Mouse (Mus musculus): ENCODE results near the gene Scai.
"Not testable (repeated sequence)": the region's sequence is repeated elsewhere in the genome, so short reads cannot be mapped to it uniquely, and the experiment has no call there.

The Scai gene

GRCm38 (mm10) chr2:39129526-39130326 is 60.8 kb downstream of the Scai start:
- no peak for DNase-seq

GRCm38 (mm10) chr2:39124167-39124566 is 66.4 kb downstream of the Scai start:
- DNase-seq = no peak

DNA sequence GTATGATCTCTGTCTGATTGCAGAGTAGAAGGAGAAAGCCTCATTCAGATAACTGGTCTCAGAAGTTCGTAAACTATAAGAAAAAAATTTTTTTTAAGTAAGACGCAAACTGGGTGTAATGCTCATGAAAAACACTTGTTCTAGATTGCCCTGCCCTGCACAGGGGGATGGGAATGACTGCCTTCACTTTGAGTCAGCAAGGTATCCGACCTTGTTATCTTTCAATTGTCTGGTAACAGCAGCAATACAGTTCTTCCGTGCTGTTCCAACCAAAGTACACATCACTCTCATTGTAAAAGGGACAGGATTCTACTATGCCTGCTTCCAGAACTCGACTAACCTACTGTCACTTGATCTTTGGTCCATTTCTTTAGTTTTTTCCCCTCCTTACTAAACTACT is 69.4 kb downstream of the Scai start:
- DNase-seq = no peak

GRCm38 (mm10) chr2:39116583-39116982 is 74.0 kb downstream of the Scai start:
- no peak for DNase-seq

DNA sequence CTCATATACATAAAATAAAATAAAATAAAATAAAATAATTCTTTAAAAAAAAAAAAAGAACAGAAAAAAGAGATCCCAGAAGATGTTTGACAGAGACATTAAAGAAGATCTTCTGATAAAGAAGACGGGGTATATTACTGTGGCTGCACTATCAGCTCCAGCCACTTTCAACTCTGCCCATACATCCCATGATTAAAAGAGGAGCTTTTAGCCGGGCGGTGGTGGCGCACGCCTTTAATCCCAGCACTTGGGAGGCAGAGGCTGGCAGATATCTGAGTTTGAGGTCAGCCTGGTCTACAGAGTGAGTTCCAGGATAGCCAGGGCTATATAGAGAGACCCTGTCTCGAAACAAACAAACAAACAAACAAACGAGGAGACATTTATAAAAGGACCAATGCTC is 76.4 kb downstream of the Scai start:
- no peak for DNase-seq

- DNase-seq = no peak
These were observed 80.0 kb downstream of the Scai start for GRCm38 (mm10) chr2:39110514-39110913.

DNA sequence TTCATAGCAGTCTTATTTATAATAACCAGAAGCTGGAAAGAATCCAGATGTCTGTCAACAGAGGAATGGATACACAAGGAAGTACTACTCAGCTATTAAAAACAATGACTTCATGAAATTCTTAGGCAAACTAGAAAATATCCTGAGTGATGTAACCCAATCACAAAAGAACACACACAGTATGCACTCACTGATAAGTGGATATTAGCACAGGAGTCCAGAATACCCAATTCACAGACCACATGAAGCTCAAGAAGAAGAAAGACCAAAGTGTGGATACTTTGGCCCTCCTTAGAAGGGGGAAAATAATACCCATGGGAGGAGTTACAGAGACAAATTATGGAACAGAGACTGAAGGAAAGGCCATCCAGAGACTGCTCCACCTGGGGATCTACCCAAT is 80.8 kb downstream of the Scai start:
- DNase-seq = not testable (repeated sequence)

DNA sequence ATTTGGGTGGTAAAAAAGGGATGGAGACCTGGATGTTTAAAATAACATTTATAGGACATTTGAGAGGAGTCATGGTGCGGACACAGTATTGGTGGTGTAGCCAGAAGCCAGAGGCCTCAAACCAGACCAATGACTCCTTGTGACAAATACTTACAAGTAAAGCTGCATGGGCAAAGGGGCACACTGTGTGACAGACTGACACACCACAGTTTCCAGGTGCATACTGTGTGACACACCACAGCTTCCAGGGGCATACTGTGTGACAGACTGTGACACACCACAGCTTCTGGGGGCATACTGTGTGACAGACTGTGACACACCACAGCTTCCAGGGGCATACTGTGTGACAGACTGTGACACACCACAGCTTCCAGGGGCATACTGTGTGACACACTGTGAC is 90.6 kb downstream of the Scai start:
- DNase-seq = not testable (repeated sequence)

DNA sequence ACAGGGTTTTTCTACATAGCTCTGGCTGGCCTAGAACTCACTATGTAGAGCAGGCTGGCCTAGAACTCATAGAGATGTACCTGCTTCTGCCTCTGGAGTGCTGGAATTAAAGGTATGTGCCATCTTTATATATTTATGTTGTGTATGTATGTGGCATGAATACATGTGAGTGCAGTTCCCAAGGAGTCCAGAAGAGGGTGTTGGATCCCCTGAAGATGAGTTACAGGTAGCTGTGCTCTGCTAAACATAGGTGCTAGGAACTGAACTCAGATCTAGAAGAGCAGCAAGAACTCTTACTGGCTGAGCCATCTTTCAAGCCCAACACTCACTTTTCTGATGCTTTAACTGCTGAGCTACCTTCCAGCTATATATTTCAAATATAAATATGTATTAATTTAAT is 92.5 kb downstream of the Scai start:
- peak; percentile 12 for DNase-seq

DNA sequence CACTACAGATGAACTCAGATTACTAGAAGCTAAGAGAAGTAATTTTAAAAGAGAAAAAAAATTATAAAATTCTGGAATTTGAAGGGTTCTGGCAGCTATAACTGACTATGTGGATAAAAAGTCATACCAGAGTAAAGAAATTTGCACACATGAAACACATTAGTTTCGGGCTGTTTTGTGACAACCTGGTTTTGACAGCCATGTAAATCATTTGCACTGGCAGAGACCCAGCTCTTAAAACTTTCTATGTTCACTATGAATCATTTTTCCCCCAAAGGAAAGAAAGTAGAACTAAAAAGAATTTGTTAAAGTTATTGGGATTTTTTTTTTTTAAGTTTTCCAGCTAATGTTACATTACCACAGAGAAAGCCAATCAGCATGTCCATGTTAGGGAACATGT is 98.6 kb downstream of the Scai start:
- no peak for DNase-seq

DNA sequence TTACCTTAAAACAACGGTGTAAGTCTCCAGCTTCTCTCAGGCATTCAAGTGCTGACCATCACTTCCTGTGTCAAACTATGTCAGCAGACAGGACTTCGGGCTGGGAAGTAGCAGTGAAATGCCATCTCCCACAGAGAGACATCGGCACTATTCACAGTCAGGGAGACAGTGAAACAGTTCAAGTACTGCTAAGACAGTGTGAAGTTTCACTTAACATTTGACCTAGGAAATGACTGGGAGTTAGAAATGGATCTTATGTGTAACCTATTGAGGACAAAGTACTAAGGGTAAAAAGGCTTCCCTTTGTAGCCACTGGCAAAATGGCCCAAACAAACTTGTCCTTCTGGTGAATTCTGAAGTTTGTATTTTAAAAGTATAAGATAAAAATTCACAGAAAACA is 107.8 kb downstream of the Scai start:
- peak; percentile 62 for DNase-seq

DNA sequence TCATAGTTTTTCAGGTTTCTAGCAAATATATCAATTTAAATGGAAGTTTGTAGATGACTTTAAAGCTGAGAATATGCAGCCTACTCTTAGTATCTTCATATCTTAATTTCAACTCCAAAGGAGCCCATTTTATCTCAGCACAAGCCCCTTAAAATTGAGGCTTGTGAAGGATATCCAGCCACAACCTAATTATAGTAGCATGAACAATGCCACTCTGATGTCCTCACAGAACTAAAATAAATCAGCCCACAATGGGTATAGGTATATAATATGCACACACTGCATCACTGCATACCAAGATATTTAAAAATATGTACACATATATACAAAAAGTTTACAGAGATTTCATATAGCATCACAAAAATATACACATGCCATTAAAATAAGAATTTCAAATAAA is 119.9 kb downstream of the Scai start:
- DNase-seq = no peak

DNA sequence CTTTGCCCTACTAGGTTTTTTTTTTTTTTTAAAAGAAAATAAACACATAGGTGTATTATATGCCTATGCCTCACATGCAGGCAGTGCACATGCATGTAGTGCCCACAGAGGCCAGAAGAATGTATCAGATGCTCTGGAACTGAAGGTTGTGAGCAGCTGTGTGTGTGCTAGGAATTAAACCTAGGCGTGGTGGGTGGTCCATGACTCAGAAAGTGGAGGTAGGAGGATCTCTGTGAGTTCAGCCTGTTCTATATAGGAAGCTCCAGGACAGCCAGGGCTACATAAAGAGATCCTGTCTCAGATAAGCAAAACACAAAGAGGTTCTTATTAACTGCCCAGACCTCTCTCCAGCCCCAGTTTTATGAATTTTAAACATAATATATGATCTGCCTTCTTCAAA is 121.4 kb downstream of the Scai start:
- DNase-seq = no peak

DNA sequence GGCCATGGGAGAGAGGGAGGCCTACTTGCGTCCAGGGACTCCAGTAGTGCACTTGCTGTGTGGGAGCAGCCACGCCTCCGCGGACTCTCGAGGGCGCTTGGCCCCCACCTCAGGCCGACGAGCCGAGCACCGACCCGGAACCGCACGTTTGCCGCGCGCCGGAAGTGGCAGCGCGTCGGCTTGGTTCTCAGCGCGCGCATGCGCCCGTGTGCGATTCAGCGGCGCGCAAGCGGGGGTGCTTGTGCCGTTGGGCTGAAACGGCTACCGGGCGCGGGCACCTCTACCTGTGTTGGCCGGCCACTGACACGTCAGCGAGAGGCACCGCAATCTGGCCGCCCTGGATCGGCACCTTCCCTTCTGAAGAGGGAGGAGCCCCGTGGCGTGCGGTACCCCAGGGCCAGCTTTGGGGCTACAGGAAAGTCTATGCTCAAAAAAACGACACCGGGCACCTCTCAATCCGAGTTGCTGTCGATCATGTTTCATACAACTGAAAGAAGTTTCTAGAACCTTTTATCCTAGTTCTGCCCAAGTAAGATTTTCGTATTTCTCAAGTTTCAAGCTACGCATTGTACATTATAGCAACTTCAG is 125.0 kb downstream of the Scai start, which contains the start of gene Golga1:
Gene Golga1, minus strand, starts transcription at position 142 of the 588 bp plus-strand sequence.
- DNase-seq = peak; percentile 91

DNA sequence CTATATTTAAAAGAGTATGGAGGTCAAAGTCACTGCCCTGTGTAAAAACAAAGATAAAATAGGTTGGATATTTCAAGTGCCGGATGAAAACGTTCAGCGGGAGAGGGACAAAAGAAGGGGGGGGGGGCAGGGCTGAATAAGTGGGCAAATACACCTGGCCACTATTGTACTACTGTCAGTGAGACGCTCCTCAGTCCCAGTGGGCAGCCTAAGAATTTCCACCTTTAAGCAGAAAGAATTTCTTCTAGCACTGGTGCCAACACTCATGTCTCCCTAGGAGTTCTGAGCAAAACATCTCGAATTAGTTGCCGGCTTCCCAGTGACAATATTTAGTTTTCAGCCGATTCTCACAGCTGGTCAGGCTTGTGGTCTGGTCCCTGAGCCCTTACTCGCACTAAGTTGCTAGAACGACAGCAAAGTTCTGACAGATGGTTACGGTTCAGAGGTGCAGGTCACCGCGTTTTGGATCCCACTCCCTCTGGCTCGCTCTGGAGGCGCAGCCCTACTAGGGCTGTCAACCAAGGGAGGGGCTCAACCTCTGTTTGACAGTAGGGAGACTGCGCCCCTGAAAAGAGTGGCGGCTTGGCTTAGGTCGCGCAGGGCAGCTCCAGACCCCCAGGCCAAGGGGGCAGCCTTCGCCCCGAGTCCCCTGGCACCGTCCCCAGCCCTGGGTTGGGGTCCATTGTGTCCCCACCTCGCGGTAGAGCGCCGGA is 125.7 kb downstream of the Scai start:
- DNase-seq = no peak

DNA sequence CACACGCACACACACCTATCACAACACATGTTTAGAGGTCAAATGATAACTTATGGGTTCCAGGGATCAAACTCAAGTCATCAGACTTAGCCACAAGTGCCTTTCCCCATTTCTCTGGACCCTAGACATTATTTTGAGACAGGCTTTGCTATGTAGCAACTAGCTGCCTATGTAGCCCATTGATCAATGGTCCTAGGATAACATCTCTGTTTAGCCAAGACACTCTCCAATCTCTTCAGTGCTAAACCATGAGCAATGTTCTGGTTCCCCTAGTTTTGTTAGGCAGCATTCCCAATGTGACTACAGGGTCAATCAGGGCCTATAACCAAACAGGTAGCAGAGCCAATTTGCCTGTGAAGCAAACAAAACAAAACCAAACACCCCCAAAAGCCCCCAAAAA is 142.0 kb downstream of the Scai start:
- DNase-seq = no peak

DNA sequence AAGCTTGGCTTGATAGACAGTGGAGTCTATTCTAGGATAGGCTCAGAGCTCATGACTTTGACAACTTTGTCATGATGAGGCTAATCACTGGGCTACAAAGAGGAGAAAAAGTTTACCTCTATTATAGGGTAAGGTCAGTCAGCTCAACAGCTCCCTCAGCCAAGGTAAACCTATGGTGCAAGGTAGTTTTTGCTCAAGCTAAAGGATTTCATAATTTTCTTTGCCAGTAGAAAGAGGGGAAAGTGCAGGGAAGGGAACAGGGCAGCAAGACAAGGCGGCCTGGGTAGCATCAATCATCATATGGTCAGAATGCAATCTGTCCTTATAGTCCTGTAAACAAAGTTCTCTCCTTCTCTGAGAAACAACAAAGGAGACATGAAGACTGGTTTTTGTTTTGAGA is 150.3 kb downstream of the Scai start:
- DNase-seq = no peak

DNA sequence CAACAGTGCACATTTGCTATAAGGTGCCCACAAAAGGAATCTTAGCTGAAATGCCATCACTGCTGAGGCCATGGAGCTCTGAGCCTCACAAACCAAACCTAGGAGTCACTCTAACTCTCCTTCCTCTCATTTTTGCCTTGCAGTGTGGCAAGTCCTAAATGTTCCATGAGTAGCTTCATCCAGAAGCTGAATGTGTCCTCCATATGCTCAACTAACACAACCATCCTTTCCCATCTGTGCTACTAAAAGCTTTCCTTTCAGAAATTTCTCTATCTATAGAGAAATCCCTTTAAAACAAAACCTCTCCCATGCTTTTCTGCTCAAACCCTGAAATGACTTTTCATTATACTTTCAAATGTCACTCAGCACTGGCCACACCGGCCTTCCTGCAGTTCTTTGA is 158.9 kb downstream of the Scai start:
- DNase-seq = no peak

- DNase-seq = no peak
These were observed 170.5 kb downstream of the Scai start for GRCm38 (mm10) chr2:39020004-39020403.

DNA sequence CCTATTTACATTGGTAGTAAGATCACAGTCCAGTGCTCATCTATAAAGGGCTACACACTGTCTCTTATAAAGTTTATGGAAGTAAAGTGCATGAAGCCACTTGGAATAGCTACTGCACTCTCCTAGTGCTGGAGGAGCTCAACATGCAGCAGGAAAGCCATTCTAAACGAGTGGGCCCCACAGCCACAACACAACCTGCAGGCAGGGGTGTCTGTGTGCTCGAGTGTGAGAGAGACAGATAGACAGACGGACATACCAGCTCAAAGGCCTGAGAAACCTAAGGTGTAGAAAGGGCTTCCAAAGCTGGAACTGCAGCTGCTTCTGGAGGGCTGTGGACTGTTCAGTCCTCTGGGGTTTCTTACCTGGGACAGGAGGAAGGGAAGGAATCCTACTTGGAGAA is 174.0 kb downstream of the Scai start:
- DNase-seq = no peak
